Mouse (Mus musculus) kidney, adult 8-10 months (tissue): ENCODE data around the gene Pde1a.

Source experiments
- DNase-seq, 2 experiments: peaks; one replicate each; pipeline ENCODE4 v3.0.0; 2022

Pde1a gene

DNA sequence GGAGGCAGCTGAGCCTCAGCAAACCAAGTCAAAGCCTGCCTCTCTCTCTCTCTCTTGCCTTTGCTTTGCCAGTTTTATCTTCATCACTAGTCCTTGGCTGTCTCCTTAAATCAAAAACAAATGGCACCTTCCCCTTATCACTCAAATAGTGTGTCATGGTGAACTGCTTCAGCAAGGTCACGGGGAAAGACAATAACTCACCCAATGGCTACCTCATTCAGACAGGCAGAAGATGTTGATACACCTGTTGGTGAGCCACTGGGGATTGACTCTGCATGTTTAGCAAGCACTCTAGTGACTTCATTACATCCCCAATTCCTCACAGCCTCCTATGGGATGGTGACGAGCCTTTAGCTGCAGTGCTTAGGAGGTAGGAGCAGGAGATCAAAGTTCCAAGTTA lies 331.8 kb downstream of the Pde1a start:
- DNase-seq: no peak

GRCm38 (mm10) chr2:79793186-79793585 lies 336.1 kb downstream of the Pde1a start:
- no peak for DNase-seq

- no peak for DNase-seq
Measured at GRCm38 (mm10) chr2:79786467-79786866, 342.8 kb downstream of the Pde1a start.

- DNase-seq: no peak
Measured at GRCm38 (mm10) chr2:79785541-79786134, 343.6 kb downstream of the Pde1a start.
